Mouse (Mus musculus): ENCODE measurements around the gene Dkc1. TPM values are rescaled to one million over a fixed set of nuclear protein-coding genes. Genes with fewer than 3 reads are reported as not detected.
A peak's percentile ranks its signal among the peaks of the same experiment; 100 is the strongest.

The Dkc1 gene
- total and polyA plus RNA-seq, 3 experiments: 4.9 to 44.2 (median 43.3) TPM

DNA sequence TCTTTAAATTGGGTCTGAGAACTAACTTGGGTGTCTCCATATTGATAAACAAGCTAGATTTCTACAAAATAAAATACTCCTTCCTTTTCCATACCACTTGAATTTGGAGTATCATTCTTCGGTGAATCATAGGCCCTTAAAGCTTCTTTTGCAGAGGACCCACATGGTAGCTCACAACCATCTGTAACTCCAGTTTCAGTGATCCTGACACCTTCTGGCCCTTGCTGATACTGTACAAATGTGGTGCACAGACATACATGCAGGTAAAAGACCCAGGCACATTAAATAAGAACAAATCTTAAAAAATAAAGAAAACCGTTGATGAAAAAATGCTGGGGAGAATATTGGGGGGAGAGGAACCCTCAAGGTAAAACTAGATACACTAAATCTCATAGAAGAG lies 42.5 kb downstream of the Dkc1 start:
- no peak for DNase-seq

GRCm38 (mm10) chrX:75143124-75143555 lies 47.5 kb downstream of the Dkc1 start:
- DNase-seq: peak; percentile 35

DNA sequence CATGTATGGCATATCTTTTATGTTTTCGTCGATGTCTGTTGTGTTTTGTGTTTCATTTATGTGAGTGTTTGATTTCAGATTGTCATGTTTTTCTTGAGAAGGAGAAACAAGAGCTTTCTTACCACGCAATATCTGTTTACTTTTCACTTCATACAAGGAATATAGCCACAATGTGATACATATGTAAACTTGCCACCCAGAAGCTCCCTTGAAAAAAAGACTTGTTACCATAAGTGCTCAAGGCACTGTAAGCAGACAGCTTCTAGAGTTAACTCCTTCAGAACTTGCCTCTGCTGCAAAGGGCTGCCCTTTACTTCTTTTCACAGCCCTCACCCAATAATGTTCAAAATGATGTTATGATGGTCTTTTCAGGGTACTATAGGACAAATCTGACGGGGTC lies 52.8 kb downstream of the Dkc1 start:
- DNase-seq: no peak

DNA sequence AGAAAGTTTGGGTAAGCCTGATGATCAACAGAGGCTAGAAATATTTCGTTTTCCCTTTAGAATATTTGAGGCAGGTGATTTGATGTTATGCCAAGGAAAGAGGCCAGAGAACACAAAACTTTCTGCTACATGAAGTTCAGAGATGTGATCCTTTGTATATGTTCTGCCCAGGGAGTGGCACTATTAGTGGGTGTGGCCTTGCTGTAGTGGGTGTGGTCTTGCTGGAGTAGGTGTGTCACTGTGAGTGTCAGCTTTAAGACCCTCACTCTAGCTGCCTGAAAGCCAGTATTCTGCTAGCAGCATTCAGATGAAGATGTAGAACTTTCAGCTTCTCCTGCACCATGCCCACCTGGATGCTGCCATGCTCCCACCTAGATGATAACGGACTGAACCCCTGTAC lies 54.6 kb downstream of the Dkc1 start:
- no peak for DNase-seq

DNA sequence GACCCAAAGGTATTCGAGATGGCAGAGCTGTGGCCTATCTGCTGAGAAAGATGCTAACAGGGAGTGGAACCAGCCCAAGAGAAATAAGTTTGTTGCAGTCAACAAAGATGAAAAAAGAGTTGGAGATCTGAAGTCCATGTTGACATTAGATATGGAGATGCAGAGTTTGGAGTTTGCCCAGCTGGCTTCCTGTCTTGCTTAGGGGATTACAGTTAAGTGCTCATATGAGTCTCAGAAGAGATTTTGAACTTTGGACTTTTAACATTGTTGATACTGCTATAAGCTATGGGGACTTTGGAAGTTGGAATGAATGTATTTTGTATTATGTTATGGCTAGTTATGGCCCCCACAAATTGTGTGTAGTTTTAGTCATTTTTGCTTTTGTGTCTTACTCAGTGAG lies 56.6 kb downstream of the Dkc1 start:
- DNase-seq: no peak

DNA sequence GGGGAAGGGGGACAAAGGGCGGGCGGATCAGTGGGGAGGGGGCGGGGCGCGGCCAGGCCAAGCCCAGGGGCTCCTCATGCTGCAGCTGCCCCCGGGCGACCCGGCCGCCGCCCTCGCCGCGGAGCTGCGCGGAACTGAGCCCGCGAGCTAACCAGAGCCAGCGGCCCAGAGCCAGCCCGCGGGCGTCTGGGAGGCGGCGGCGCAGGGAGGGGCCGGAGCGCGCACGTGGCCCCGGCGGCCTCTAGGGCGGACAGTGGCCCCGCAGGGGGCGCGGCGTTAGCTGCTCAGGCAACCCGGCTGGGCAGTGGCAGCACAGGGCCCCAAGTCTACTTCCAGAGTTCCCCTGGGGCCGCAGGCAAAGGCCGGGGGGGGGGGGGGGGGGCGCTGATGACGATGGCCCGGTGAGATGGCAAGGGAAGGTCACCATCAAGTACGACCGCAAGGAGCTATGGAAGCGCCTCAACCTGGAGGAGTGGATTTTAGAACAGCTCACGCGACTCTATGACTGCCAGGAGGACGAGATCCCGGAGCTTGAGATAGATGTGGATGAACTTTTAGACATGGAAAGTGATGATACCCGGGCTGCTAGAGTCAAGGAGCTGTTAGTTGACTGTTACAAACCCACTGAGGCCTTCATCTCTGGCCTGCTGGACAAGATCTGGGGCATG lies 60.1 kb downstream of the Dkc1 start:
- peak; percentile 55 for DNase-seq

Other genes with a start within 250 kb of the Dkc1 start
- 1 to 10 TPM; 1.8 TPM for gene Gab3, start 10.4 kb upstream of the Dkc1 start, total RNA-seq (2021)
- gene Gab3, start 10.4 kb upstream of the Dkc1 start, polyA plus RNA-seq (2012; rRNA removed): 0.56 and 0.65 TPM in 2 replicates
- 10 to 100 TPM; 38.5 to 60.2 TPM for gene Mpp1, start 35.2 kb downstream of the Dkc1 start, total RNA-seq (2021)
- gene Mpp1, start 35.2 kb downstream of the Dkc1 start, polyA plus RNA-seq (2012; rRNA removed): 69.9 and 101 TPM in 2 replicates
- not detected for gene Smim9, start 67.9 kb downstream of the Dkc1 start, total RNA-seq (2021)
- not detected in 2 replicates for gene Smim9, start 67.9 kb downstream of the Dkc1 start, polyA plus RNA-seq (2012; rRNA removed)